Mouse (Mus musculus): ENCODE measurements around the gene Gm42421. TPM values are rescaled to one million over a fixed set of nuclear protein-coding genes. Genes with fewer than 3 reads are reported as not detected.

Gene Gm42421
- polyA plus RNA-seq, 1 experiment, result not detected

- Histone ChIP-seq H3K4me1 (ENCODE audit: control insufficient read depth, insufficient read depth, low read length) (peaks cover 6% of the 10 kb centered on the region; the same call in 1 of the 2 replicates), H3K4me3 (ENCODE audit: insufficient read depth, low read length) (peak within 1 kb of the TSS; percentile 82), H3K27ac (ENCODE audit: insufficient read depth, low read length) (peak within 1 kb of the TSS; percentile 38)
- TF ChIP-seq POLR2A (IDR thresholded peaks at IDR 0.05; ENCODE audit: low read depth, low read length) (peak; percentile 85), CTCF (IDR thresholded peaks at IDR 0.05; ENCODE audit: borderline replicate concordance, insufficient read depth, low read length) (no peak)
Observed at GRCm38 (mm10) chr5:143909417-143910400, 18.3 kb upstream of the Gm42421 start, which contains the start of the genes Aimp2 and Pms2. Aimp2 (minus strand) TSS chr5:143909847. Pms2 (plus strand) TSS chr5:143909964.

- Histone ChIP-seq H3K4me3 (ENCODE audit: insufficient read depth, low read length) (no peak overlapping the region), H3K27ac (ENCODE audit: insufficient read depth, low read length) (no peak overlapping the region), H3K4me1 (ENCODE audit: control insufficient read depth, insufficient read depth, low read length) (no peaks in the 10 kb centered on the region)
- TF ChIP-seq POLR2A (IDR thresholded peaks at IDR 0.05; ENCODE audit: low read depth, low read length) (no peak), CTCF (IDR thresholded peaks at IDR 0.05; ENCODE audit: borderline replicate concordance, insufficient read depth, low read length) (no peak)
Observed at GRCm38 (mm10) chr5:143916221-143916620, 11.8 kb upstream of the Gm42421 start.

GRCm38 (mm10) chr5:143917418-143917817 lies 10.6 kb upstream of the Gm42421 start:
- TF ChIP-seq POLR2A (IDR thresholded peaks at IDR 0.05; ENCODE audit: low read depth, low read length) (no peak), CTCF (IDR thresholded peaks at IDR 0.05; ENCODE audit: borderline replicate concordance, insufficient read depth, low read length) (peak; percentile 56; the same call in 1 of the 2 replicates)
- Histone ChIP-seq H3K4me3 (ENCODE audit: insufficient read depth, low read length) (no peak overlapping the region), H3K4me1 (ENCODE audit: control insufficient read depth, insufficient read depth, low read length) (no peaks in the 10 kb centered on the region), H3K27ac (ENCODE audit: insufficient read depth, low read length) (no peak overlapping the region)

GRCm38 (mm10) chr5:143918120-143918519 lies 9.9 kb upstream of the Gm42421 start:
- H3K4me3 ChIP-seq (ENCODE audit: insufficient read depth, low read length), result no peak overlapping the region
- no peak overlapping the region for H3K27ac ChIP-seq (ENCODE audit: insufficient read depth, low read length)
- TF ChIP-seq POLR2A (IDR thresholded peaks at IDR 0.05; ENCODE audit: low read depth, low read length) (no peak), CTCF (IDR thresholded peaks at IDR 0.05; ENCODE audit: borderline replicate concordance, insufficient read depth, low read length) (no peak)
- no peaks in the 10 kb centered on the region for H3K4me1 ChIP-seq (ENCODE audit: control insufficient read depth, insufficient read depth, low read length)

DNA sequence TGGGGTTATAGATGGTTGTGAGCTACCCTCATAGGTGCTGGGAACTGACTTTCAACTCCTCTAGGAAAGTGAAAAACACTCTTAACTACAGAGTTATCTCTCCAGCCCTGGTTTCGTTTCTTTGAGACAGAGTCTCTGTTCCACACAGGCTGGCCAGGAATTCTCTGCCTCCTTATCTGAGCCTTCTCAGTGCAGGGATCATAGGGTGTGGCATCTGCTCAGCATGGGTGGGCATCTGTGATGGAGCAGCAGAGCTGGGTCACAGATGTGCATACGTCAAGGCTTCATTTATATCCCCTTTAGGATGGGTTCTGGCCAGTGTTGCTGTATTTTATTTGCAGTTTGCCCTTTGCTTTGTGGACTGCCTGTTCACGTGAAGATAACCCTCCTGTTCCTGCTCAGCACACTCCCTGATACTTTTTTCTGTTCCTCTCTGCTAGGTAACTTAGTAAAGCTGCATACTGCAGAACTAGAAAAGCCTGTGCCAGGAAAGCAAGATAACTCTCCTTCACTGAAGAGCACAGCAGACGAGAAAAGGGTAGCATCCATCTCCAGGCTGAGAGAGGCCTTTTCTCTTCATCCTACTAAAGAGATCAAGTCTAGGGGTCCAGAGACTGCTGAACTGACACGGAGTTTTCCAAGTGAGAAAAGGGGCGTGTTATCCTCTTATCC lies 3.1 kb upstream of the Gm42421 start:
- no peak for TF ChIP-seq POLR2A (IDR thresholded peaks at IDR 0.05; ENCODE audit: low read depth, low read length)
- TF ChIP-seq CTCF (IDR thresholded peaks at IDR 0.05; ENCODE audit: borderline replicate concordance, insufficient read depth, low read length), result no peak
- Histone ChIP-seq H3K4me1 (ENCODE audit: control insufficient read depth, insufficient read depth, low read length) (no peaks in the 10 kb centered on the region), H3K4me3 (ENCODE audit: insufficient read depth, low read length) (no peak overlapping the region), H3K27ac (ENCODE audit: insufficient read depth, low read length) (no peak overlapping the region)

DNA sequence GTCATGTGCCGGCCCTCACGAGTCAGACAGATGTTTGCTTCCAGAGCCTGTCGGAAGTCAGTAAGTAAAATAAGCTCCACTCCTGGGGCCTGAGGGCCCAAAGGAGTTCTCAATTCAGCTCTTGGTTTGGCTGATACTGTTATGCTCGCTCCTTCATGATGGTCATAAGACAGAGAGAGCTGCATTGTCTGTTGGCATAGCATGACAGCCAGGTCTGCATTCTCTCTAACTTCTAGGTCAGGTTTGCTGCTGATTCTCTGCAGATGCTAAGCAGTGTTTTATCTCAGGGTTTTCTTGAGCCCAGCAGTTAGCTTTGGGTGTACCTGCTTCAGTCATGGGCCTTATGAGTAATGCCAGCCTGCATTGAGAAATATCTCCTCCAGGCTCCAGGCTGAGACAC lies 1.3 kb downstream of the Gm42421 start:
- TF ChIP-seq CTCF (IDR thresholded peaks at IDR 0.05; ENCODE audit: borderline replicate concordance, insufficient read depth, low read length) (no peak), POLR2A (IDR thresholded peaks at IDR 0.05; ENCODE audit: low read depth, low read length) (no peak)
- H3K27ac ChIP-seq (ENCODE audit: insufficient read depth, low read length), result no peak overlapping the region
- H3K4me3 ChIP-seq (ENCODE audit: insufficient read depth, low read length), result no peak overlapping the region
- no peaks in the 10 kb centered on the region for H3K4me1 ChIP-seq (ENCODE audit: control insufficient read depth, insufficient read depth, low read length)

- TF ChIP-seq CTCF (IDR thresholded peaks at IDR 0.05; ENCODE audit: borderline replicate concordance, insufficient read depth, low read length) (no peak), POLR2A (IDR thresholded peaks at IDR 0.05; ENCODE audit: low read depth, low read length) (no peak)
- no peak overlapping the region for H3K4me3 ChIP-seq (ENCODE audit: insufficient read depth, low read length)
- no peaks in the 10 kb centered on the region for H3K4me1 ChIP-seq (ENCODE audit: control insufficient read depth, insufficient read depth, low read length)
- H3K27ac ChIP-seq (ENCODE audit: insufficient read depth, low read length), result no peak overlapping the region
Observed at GRCm38 (mm10) chr5:143930656-143931055, 2.7 kb downstream of the Gm42421 start.

DNA sequence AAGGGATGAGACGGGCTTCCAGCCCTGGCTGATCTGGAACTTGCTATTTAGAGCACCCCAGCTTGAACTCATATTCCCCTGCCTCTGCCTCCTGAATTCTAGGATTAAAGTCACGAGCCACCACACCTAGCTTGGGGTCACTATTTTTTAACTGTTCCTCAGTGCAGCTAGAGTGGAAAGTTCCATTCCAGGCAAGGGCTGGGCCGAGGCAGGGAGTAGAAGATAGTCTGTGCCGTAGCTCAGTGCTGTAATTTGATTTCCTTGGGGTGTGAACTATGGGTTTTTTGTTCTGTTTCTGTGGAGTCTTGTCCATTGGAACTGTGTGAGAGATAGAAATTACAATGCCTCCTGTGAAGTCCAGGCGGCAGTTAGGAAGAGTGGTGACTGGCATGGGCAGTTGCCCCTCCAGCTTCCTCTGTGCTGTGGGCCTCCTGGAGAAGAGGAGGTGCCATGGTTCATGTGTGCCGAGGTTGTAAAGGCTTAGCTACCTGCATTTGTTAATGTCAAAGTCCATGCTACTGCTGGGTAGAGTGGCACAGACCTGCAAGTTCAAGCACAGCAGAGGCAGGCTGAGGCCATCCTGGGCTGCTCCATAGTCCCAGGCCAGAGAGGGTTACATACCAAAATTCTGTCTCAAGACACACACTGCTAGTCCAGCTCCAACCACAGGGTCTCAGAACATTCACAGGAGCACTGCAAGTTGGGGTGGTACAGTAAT lies 4.0 kb downstream of the Gm42421 start:
- Histone ChIP-seq H3K4me1 (ENCODE audit: control insufficient read depth, insufficient read depth, low read length) (no peaks in the 10 kb centered on the region), H3K27ac (ENCODE audit: insufficient read depth, low read length) (no peak overlapping the region), H3K4me3 (ENCODE audit: insufficient read depth, low read length) (no peak overlapping the region)
- TF ChIP-seq CTCF (IDR thresholded peaks at IDR 0.05; ENCODE audit: borderline replicate concordance, insufficient read depth, low read length) (no peak), POLR2A (IDR thresholded peaks at IDR 0.05; ENCODE audit: low read depth, low read length) (no peak)

DNA sequence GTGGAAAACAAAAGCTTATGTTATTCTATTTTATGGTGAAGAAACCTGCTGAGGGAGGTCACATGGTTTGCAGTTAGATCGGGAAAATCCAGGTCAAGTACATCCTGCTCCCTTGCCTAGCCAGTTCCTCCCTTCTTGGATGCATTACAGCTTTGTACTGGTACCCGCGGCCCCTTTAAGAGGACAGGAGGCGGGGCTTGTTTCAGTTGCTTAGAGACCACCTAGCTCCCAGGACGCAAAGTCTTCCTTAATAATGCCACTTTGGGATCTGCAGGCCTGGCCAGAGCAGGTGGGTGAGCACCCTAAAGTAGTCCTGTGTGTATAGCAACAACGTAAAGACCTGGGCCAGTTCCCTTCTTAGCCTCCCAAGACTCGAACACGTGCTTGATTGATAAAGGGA lies 4.9 kb downstream of the Gm42421 start, which contains the start of gene Rsph10b:
Gene Rsph10b (plus strand): TSS at position 205 of the 400 bp plus-strand sequence.
- H3K4me1 ChIP-seq (ENCODE audit: control insufficient read depth, insufficient read depth, low read length), result no peaks in the 10 kb centered on the region
- TF ChIP-seq POLR2A (IDR thresholded peaks at IDR 0.05; ENCODE audit: low read depth, low read length) (no peak), CTCF (IDR thresholded peaks at IDR 0.05; ENCODE audit: borderline replicate concordance, insufficient read depth, low read length) (no peak)
- H3K4me3 ChIP-seq (ENCODE audit: insufficient read depth, low read length), result no peak within 1 kb of the TSS
- H3K27ac ChIP-seq (ENCODE audit: insufficient read depth, low read length), result no peak within 1 kb of the TSS
